Mouse (Mus musculus) forebrain, embryonic 13.5 days (tissue): ENCODE results near the gene Atg10. TPM values are rescaled to one million over a fixed set of nuclear protein-coding genes. Genes with fewer than 3 reads are reported as not detected.
A peak's percentile ranks its signal among the peaks of the same experiment; 100 is the strongest.
"Not testable (repeated sequence)": the region's sequence is repeated elsewhere in the genome, so short reads cannot be mapped to it uniquely, and the experiment has no call there.

Experiments used
- ATAC-seq: fragments of 200-750 bp; cut with Nextera tagmentation; 2 replicates; pipeline ENCODE4 v1.8.0; 2017
- H3K27ac ChIP-seq: fragments of 300-500 bp; sonication (generic); 2 replicates; pipeline ENCODE4 v1.5.1; 2015; ENCODE audit warnings: inconsistent platforms, mild to moderate bottlenecking, moderate library complexity
- H3K27me3 ChIP-seq: fragments of 300-500 bp; sonication (generic); 2 replicates; pipeline ENCODE4 v1.6.1; 2015; ENCODE audit warnings: mild to moderate bottlenecking, inconsistent platforms
- H3K36me3 ChIP-seq: fragments of 300-500 bp; sonication (generic); 2 replicates; pipeline ENCODE4 v1.6.1; 2015; ENCODE audit warnings: mild to moderate bottlenecking, inconsistent platforms; ENCODE audit not compliant: poor library complexity, severe bottlenecking
- H3K4me1 ChIP-seq: fragments of 300-500 bp; sonication (generic); 2 replicates; pipeline ENCODE4 v1.6.1; 2015; ENCODE audit warnings: inconsistent platforms
- H3K4me2 ChIP-seq: fragments of 300-500 bp; sonication (generic); 2 replicates; pipeline ENCODE4 v1.6.1; 2015; ENCODE audit warnings: inconsistent platforms, mild to moderate bottlenecking, moderate library complexity
- H3K4me3 ChIP-seq: fragments of 300-500 bp; sonication (generic); 2 replicates; pipeline ENCODE4 v1.5.1; 2015; ENCODE audit warnings: mild to moderate bottlenecking, inconsistent platforms
- H3K9ac ChIP-seq: fragments of 300-500 bp; sonication (generic); 2 replicates; pipeline ENCODE4 v1.6.1; 2015; ENCODE audit warnings: mild to moderate bottlenecking, inconsistent platforms
- H3K9me3 ChIP-seq: fragments of 300-500 bp; sonication (generic); replicated peaks from 2 replicates; pipeline ENCODE4 v1.6.1; 2016; ENCODE audit warnings: inconsistent platforms
- WGBS: fragments of 180-500 bp; shearing (Covaris S2); methylation state at CpG from one replicate; pipeline ENCODE4 v1.1.7; 2015; 5-methylcytosine and 5-hydroxymethylcytosine counted together
- polyA plus RNA-seq: library from polyadenylated mRNA; unstranded; fragments of >200 nt; fragmentation: Nextera tagmentation; extraction: Ambion mirVana; gene quantifications from 2 replicates; pipeline ENCODE4 v1.2.1, GENCODE M21; 2015

The Atg10 gene
- polyA plus RNA-seq, 1 experiment from 2014 or later, result 16.0 TPM

- not testable (repeated sequence) for ATAC-seq
Measured at GRCm38 (mm10) chr13:90923617-90924016, 300.2 kb downstream of the Atg10 start.

GRCm38 (mm10) chr13:90922751-90923612 lies 300.8 kb downstream of the Atg10 start, which contains the start of gene Rps23:
Gene Rps23, plus strand, starts transcription at chr13:90922958.
- peak; percentile 98 for ATAC-seq
- Histone ChIP-seq H3K9ac (peak within 1 kb of the TSS; percentile 95), H3K27me3 (no peaks in the 10 kb centered on the region), H3K9me3 (no peaks in the 10 kb centered on the region), H3K4me1 (peaks cover 12% of the 10 kb centered on the region), H3K36me3 (peaks cover 33% of the 10 kb centered on the region), H3K4me3 (peak within 1 kb of the TSS; percentile 89), H3K4me2 (peak within 1 kb of the TSS; percentile 63), H3K27ac (peak within 1 kb of the TSS; percentile 75)
- under 1% methylated on average over 57 of the region's 57 CpGs for WGBS

More at GRCm38 (mm10) chr13:90923617-90924016, 300.2 kb downstream of the Atg10 start:
- peak overlapping the region; percentile 95 for H3K9ac ChIP-seq
- peak overlapping the region; percentile 63 for H3K4me2 ChIP-seq
- H3K27ac ChIP-seq, H3K27me3 ChIP-seq, H3K9me3 ChIP-seq: not testable (repeated sequence)
- peaks cover 35% of the 10 kb centered on the region for H3K36me3 ChIP-seq
- 2% methylated on average over 13 of the region's 13 CpGs for WGBS
- H3K4me3 ChIP-seq, result peak overlapping the region; percentile 89
- peaks cover 12% of the 10 kb centered on the region for H3K4me1 ChIP-seq

GRCm38 (mm10) chr13:90914721-90915120 lies 309.0 kb downstream of the Atg10 start:
- Histone ChIP-seq H3K4me1 (peaks cover 16% of the 10 kb centered on the region), H3K9ac (no peak overlapping the region), H3K27ac (no peak overlapping the region), H3K4me3 (no peak overlapping the region), H3K9me3 (no peaks in the 10 kb centered on the region), H3K36me3 (no peaks in the 10 kb centered on the region), H3K4me2 (no peak overlapping the region), H3K27me3 (no peaks in the 10 kb centered on the region)
- WGBS, result 96% methylated on average over 4 of the region's 4 CpGs
- no peak for ATAC-seq

- peaks cover 16% of the 10 kb centered on the region for H3K4me1 ChIP-seq
- peak; percentile 36 for ATAC-seq
- H3K27me3 ChIP-seq, result no peaks in the 10 kb centered on the region
- no peak overlapping the region for H3K4me3 ChIP-seq
- H3K36me3 ChIP-seq, result no peaks in the 10 kb centered on the region
- no peaks in the 10 kb centered on the region for H3K9me3 ChIP-seq
- no peak overlapping the region for H3K4me2 ChIP-seq
- H3K27ac ChIP-seq, result peak overlapping the region; percentile 76
- 34% methylated on average over 7 of the region's 7 CpGs for WGBS
- H3K9ac ChIP-seq, result no peak overlapping the region
Measured at GRCm38 (mm10) chr13:90913675-90914192, 310.0 kb downstream of the Atg10 start.

GRCm38 (mm10) chr13:90912760-90913674 lies 310.8 kb downstream of the Atg10 start:
- Histone ChIP-seq H3K9me3 (no peaks in the 10 kb centered on the region), H3K4me3 (no peak overlapping the region), H3K27ac (peak overlapping the region; percentile 76), H3K4me2 (no peak overlapping the region), H3K9ac (no peak overlapping the region), H3K36me3 (no peaks in the 10 kb centered on the region), H3K4me1 (peaks cover 16% of the 10 kb centered on the region), H3K27me3 (no peaks in the 10 kb centered on the region)
- ATAC-seq, result peak; percentile 80
- WGBS, result 43% methylated on average over 17 of the region's 17 CpGs

GRCm38 (mm10) chr13:90907376-90907775 lies 316.4 kb downstream of the Atg10 start:
- WGBS, result 91% methylated on average over 12 of the region's 12 CpGs
- no peak overlapping the region for H3K9ac ChIP-seq
- no peaks in the 10 kb centered on the region for H3K9me3 ChIP-seq
- H3K4me3 ChIP-seq, result no peak overlapping the region
- H3K4me1 ChIP-seq, result no peaks in the 10 kb centered on the region
- no peak overlapping the region for H3K27ac ChIP-seq
- H3K4me2 ChIP-seq, result no peak overlapping the region
- H3K27me3 ChIP-seq, result no peaks in the 10 kb centered on the region
- H3K36me3 ChIP-seq, result no peaks in the 10 kb centered on the region
- no peak for ATAC-seq

- H3K4me1 ChIP-seq, result no peaks in the 10 kb centered on the region
- H3K9ac ChIP-seq, result no peak within 1 kb of the TSS
- no peak within 1 kb of the TSS for H3K4me2 ChIP-seq
- ATAC-seq, result no peak
- no peaks in the 10 kb centered on the region for H3K9me3 ChIP-seq
- H3K27me3 ChIP-seq, result no peaks in the 10 kb centered on the region
- H3K27ac ChIP-seq, result no peak within 1 kb of the TSS
- H3K36me3 ChIP-seq, result no peaks in the 10 kb centered on the region
- WGBS, result 82% methylated on average over 5 of the region's 5 CpGs
- no peak within 1 kb of the TSS for H3K4me3 ChIP-seq
Measured at GRCm38 (mm10) chr13:90905176-90905575, 318.6 kb downstream of the Atg10 start, which contains the start of gene Atp6ap1l. Gene Atp6ap1l, minus strand, starts transcription at chr13:90905355.

GRCm38 (mm10) chr13:90896821-90897220 lies 326.9 kb downstream of the Atg10 start:
- H3K9me3 ChIP-seq, result no peaks in the 10 kb centered on the region
- ATAC-seq, result no peak
- no peak overlapping the region for H3K4me2 ChIP-seq
- H3K27me3 ChIP-seq, result no peaks in the 10 kb centered on the region
- no peak overlapping the region for H3K4me3 ChIP-seq
- 89% methylated on average over 12 of the region's 12 CpGs for WGBS
- H3K9ac ChIP-seq, result no peak overlapping the region
- H3K4me1 ChIP-seq, result peaks cover 4% of the 10 kb centered on the region; the same call in 1 of the 2 replicates
- no peaks in the 10 kb centered on the region for H3K36me3 ChIP-seq
- H3K27ac ChIP-seq, result no peak overlapping the region

GRCm38 (mm10) chr13:90896098-90896497 lies 327.7 kb downstream of the Atg10 start:
- WGBS, result 6% methylated on average over 2 of the region's 2 CpGs
- Histone ChIP-seq H3K27me3 (no peaks in the 10 kb centered on the region), H3K4me1 (peaks cover 4% of the 10 kb centered on the region; the same call in 1 of the 2 replicates), H3K4me3 (no peak overlapping the region), H3K4me2 (no peak overlapping the region), H3K9me3 (no peaks in the 10 kb centered on the region), H3K9ac (no peak overlapping the region), H3K27ac (no peak overlapping the region), H3K36me3 (no peaks in the 10 kb centered on the region)
- peak; percentile 77; the same call in 1 of the 2 replicates for ATAC-seq

- H3K27me3 ChIP-seq, result no peaks in the 10 kb centered on the region
- H3K4me3 ChIP-seq, result no peak overlapping the region
- peaks cover 4% of the 10 kb centered on the region; the same call in 1 of the 2 replicates for H3K4me1 ChIP-seq
- H3K4me2 ChIP-seq, result no peak overlapping the region
- H3K9me3 ChIP-seq, result no peaks in the 10 kb centered on the region
- no peaks in the 10 kb centered on the region for H3K36me3 ChIP-seq
- H3K27ac ChIP-seq, result no peak overlapping the region
- 91% methylated on average over 4 of the region's 4 CpGs for WGBS
- ATAC-seq, result no peak
- no peak overlapping the region for H3K9ac ChIP-seq
Measured at GRCm38 (mm10) chr13:90894819-90895218, 328.9 kb downstream of the Atg10 start.

- no peak overlapping the region for H3K4me2 ChIP-seq
- 89% methylated on average over 5 of the region's 5 CpGs for WGBS
- ATAC-seq, result no peak
Measured at GRCm38 (mm10) chr13:90890111-90890510, 333.7 kb downstream of the Atg10 start.

More at GRCm38 (mm10) chr13:90890111-90890510, 333.7 kb downstream of the Atg10 start:
- no peak overlapping the region for H3K9ac ChIP-seq
- no peak overlapping the region for H3K27ac ChIP-seq
- no peaks in the 10 kb centered on the region for H3K36me3 ChIP-seq
- H3K4me3 ChIP-seq, result no peak overlapping the region
- no peaks in the 10 kb centered on the region for H3K27me3 ChIP-seq
- no peaks in the 10 kb centered on the region for H3K9me3 ChIP-seq
- H3K4me1 ChIP-seq, result 0 out of 2 replicates have a peak, but pooled peaks cover 5% of the 10 kb centered on the region
